Mouse (Mus musculus) spleen, adult 2 months (tissue): Measurements from ENCODE around the gene Thap8. TPM values are rescaled to one million over a fixed set of nuclear protein-coding genes. Genes with fewer than 3 reads are reported as not detected.
"Not testable (repeated sequence)": the region's sequence is repeated elsewhere in the genome, so short reads cannot be mapped to it uniquely, and the experiment has no call there.

Source experiments
- DNase-seq, 2 experiments: peaks; one replicate each; pipeline versions ENCODE4 v3.0.0 to v3.0.0-alpha.2; 2012 to 2021; ENCODE audit warnings: low spot score in 2 of 2, low read depth in 1 of 2
- H3K27ac ChIP-seq: fragments of 200-500 bp; 2 replicates; pipeline ENCODE4 v1.5.1; 2012; ENCODE audit warnings: low read length, inconsistent platforms; ENCODE audit not compliant: insufficient read depth
- H3K27me3 ChIP-seq: fragments of 200-500 bp; 2 replicates; pipeline ENCODE4 v1.6.1; 2012; ENCODE audit warnings: mild to moderate bottlenecking, moderate library complexity, low read length, inconsistent platforms; ENCODE audit not compliant: control insufficient read depth, insufficient read depth
- H3K36me3 ChIP-seq: fragments of 200-500 bp; 2 replicates; pipeline ENCODE4 v1.6.1; 2012; ENCODE audit warnings: mild to moderate bottlenecking, low read length, inconsistent platforms; ENCODE audit not compliant: control insufficient read depth, insufficient read depth
- H3K4me1 ChIP-seq: fragments of 200-500 bp; 2 replicates; pipeline ENCODE4 v1.6.1; 2011; ENCODE audit warnings: inconsistent platforms; ENCODE audit not compliant: control insufficient read depth, insufficient read depth, insufficient read length
- H3K4me3 ChIP-seq: fragments of 200-500 bp; 2 replicates; pipeline ENCODE4 v1.5.1; 2011; ENCODE audit warnings: mild to moderate bottlenecking, inconsistent platforms; ENCODE audit not compliant: insufficient read depth, insufficient read length; ENCODE audit errors: extremely low read depth
- CTCF ChIP-seq: fragments of 200-500 bp; IDR thresholded peaks from 2 replicates; pipeline ENCODE4 v1.5.1; 2011; ENCODE audit warnings: mild to moderate bottlenecking, inconsistent platforms; ENCODE audit not compliant: insufficient read depth, insufficient read length, insufficient replicate concordance; ENCODE audit errors: extremely low read depth
- POLR2A ChIP-seq: fragments of 200-500 bp; IDR thresholded peaks from 2 replicates; pipeline ENCODE4 v1.6.1; 2011; ENCODE audit warnings: low read depth, low read length, inconsistent platforms
- WGBS: fragments of 180-500 bp; shearing (Covaris S2); methylation state at CpG from one replicate; pipeline ENCODE4 v1.1.7; 2018; 5-methylcytosine and 5-hydroxymethylcytosine counted together
- polyA plus RNA-seq: library from polyadenylated mRNA; depleted of rRNA; stranded (reverse); fragments of >200 nt; gene quantifications from 2 replicates; pipeline ENCODE4 v1.2.3, GENCODE M21; 2012

Gene Thap8
- polyA plus RNA-seq, 1 experiment: 0.14 TPM

- WGBS: 97% methylated on average over 8 of the region's 8 CpGs
- Histone ChIP-seq H3K36me3 (no peaks in the 10 kb centered on the region; the same call in 1 of the 2 replicates), H3K4me3 (no peak overlapping the region), H3K27me3 (no peaks in the 10 kb centered on the region), H3K4me1 (no peaks in the 10 kb centered on the region; the same call in 1 of the 2 replicates), H3K27ac (no peak overlapping the region)
- TF ChIP-seq POLR2A: no peak
- TF ChIP-seq CTCF: no peak
- DNase-seq: no peak
These were observed 44.8 kb upstream of the Thap8 start for GRCm38 (mm10) chr7:30235091-30235490.

GRCm38 (mm10) chr7:30235625-30236024, 44.3 kb upstream of the Thap8 start, which contains the start of gene Ovol3:
TSS of gene Ovol3 (minus strand) at chr7:30235725.
- WGBS: 92% methylated on average over 4 of the region's 4 CpGs
- no peak within 1 kb of the TSS for H3K27ac ChIP-seq
- DNase-seq: no peak
- no peaks in the 10 kb centered on the region for H3K27me3 ChIP-seq
- no peak within 1 kb of the TSS for H3K4me3 ChIP-seq
- TF ChIP-seq CTCF (no peak), POLR2A (no peak)
- no peaks in the 10 kb centered on the region; the same call in 1 of the 2 replicates for H3K4me1 ChIP-seq
- H3K36me3 ChIP-seq: no peaks in the 10 kb centered on the region; the same call in 1 of the 2 replicates

GRCm38 (mm10) chr7:30237374-30237773, 42.5 kb upstream of the Thap8 start:
- H3K4me3 ChIP-seq, H3K27me3 ChIP-seq, H3K4me1 ChIP-seq, DNase-seq, H3K36me3 ChIP-seq, H3K27ac ChIP-seq: not testable (repeated sequence)
- 86% methylated on average over 3 of the region's 3 CpGs for WGBS

DNA sequence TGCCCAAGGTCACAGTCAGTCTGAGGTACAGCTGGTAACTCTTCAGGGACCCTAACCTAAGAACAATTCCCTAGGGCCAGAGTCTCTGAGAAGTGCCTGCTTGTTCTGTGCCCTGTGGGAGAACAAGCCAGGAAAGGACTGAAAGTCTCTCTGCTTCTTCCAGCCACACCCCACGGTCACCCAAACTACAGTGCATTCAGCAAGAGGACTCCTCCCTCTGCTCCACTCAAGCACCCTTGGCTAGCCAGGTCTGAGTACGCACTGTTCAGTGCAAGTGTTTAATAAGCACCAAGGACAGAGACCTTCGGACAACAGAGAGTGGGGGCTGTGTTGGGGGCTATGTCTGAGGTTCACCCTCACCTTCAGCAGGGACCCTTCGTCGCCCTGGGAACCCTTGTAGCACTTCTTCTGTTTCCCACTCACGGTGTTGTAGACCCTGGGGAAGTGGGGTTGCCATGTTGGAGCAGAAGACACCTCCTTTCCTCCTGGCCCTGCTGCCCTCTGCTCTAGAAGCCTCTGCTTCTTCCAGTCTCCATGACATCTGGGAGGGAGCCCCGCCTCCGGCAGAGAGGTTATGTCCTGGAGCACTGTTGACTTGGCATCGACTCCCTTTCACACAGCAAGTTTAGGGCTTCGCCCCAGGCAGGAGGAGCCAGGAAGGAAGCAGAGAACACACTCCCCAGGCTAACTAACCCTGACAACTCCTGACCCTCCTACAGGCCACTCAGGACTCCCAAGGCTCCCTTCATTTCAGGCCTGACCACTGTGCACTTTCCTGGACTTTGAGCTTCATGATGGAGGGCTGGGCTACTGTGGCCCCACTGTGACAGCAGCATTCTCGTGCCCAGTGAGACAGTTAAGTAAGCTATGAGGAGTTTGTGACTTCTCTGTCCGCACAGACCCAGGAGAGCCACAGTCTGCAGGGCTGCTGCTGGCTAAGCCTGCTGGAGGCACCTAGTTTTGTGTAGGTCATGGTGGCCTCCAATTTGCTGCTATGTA, 27.6 kb upstream of the Thap8 start:
- 88% methylated on average over 12 of the region's 12 CpGs for WGBS
- DNase-seq: no peak
- TF ChIP-seq CTCF: no peak
- TF ChIP-seq POLR2A: no peak
- no peak overlapping the region for H3K27ac ChIP-seq
- no peaks in the 10 kb centered on the region for H3K4me1 ChIP-seq
- no peaks in the 10 kb centered on the region for H3K27me3 ChIP-seq
- no peak overlapping the region for H3K4me3 ChIP-seq
- 0 out of 2 replicates have a peak, but pooled peaks cover 3% of the 10 kb centered on the region for H3K36me3 ChIP-seq

DNA sequence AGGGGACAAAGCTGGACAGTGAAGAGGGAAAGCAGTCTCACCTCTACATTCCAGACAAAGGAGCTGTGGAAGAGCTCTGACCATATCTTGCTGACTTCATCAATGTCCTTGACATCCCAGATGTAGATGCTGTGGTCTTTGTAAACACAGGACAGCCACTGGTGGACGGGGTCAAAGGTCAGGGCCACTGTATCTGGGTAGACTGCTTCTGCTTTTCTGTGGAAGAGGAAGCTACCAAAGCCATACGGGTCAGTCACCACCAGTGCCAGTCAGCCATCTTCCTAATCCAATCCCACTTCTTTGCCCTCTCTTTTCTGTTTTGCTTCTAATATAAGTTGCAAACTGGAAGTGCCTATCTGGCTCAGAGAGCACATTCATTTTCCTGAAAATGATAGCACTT, 14.9 kb upstream of the Thap8 start:
- H3K27me3 ChIP-seq: no peaks in the 10 kb centered on the region
- H3K36me3 ChIP-seq: 0 out of 2 replicates have a peak, but pooled peaks cover 1% of the 10 kb centered on the region
- H3K27ac ChIP-seq: no peak overlapping the region
- TF ChIP-seq POLR2A (no peak), CTCF (no peak)
- 67% methylated on average over 2 of the region's 2 CpGs for WGBS
- no peak for DNase-seq
- no peaks in the 10 kb centered on the region for H3K4me1 ChIP-seq
- no peak overlapping the region for H3K4me3 ChIP-seq

DNA sequence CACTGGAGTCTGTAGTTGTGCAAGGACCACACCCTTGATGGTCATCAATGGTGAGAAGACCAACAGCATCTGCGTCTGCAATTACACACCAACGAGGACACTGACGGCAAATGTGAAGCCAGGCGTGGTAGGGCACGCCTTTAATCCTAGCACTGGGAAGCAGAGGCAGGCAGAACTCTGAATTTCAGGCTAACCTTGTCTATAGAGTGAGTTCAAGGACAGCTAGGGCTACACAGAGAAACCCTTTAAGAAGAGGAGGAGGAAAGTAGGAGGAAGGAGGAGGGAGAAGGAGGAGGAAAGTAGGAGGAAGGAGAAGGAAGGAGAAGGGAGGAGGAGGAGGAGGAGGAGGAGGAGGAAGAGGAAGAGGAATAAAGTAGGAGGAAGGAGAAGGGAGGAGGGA, 14.4 kb upstream of the Thap8 start:
- Histone ChIP-seq H3K27ac (no peak overlapping the region), H3K4me1 (no peaks in the 10 kb centered on the region), H3K36me3 (0 out of 2 replicates have a peak, but pooled peaks cover 1% of the 10 kb centered on the region), H3K27me3 (no peaks in the 10 kb centered on the region), H3K4me3 (no peak overlapping the region)
- TF ChIP-seq POLR2A (no peak), CTCF (no peak)
- DNase-seq: no peak
- 93% methylated on average over 5 of the region's 5 CpGs for WGBS

GRCm38 (mm10) chr7:30265935-30266334, 14.0 kb upstream of the Thap8 start:
- no peaks in the 10 kb centered on the region for H3K4me1 ChIP-seq
- H3K4me3 ChIP-seq: no peak overlapping the region
- no peak overlapping the region for H3K27ac ChIP-seq
- DNase-seq: no peak
- H3K36me3 ChIP-seq: 0 out of 2 replicates have a peak, but pooled peaks cover 1% of the 10 kb centered on the region
- TF ChIP-seq POLR2A (no peak), CTCF (no peak)
- WGBS: 96% methylated on average over 7 of the region's 7 CpGs
- no peaks in the 10 kb centered on the region for H3K27me3 ChIP-seq
